Mouse (Mus musculus): Measurements from ENCODE around the gene Gm10160. TPM values are rescaled to one million over a fixed set of nuclear protein-coding genes. Genes with fewer than 3 reads are reported as not detected.
A peak's percentile ranks its signal among the peaks of the same experiment; 100 is the strongest.

Gene Gm10160
- polyA plus RNA-seq, 1 experiment = not detected

DNA sequence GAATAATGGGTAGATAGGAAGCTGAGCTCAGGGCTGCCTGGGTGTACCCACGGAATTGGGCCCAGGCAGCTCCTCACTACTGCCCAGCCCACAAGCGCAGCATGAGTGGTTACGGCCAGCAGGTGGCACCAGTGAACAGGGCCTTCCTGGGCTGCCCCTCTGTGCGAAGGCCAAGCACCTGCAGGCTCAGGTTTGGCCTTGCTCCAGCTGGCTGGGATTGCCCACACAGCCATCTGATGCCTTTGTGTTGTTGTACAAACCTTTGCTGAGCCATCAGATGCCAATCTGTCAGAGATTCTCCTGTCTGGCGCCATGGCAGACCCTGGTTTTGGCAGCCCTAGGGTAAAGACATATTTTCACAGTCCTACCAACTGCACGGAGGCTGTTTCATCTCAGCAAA lies 12.6 kb upstream of the Gm10160 start:
- peak; percentile 94 for DNase-seq (ENCODE audit: low read depth)
- no peak for TF ChIP-seq POLR2A (IDR thresholded peaks at IDR 0.05; ENCODE audit: borderline replicate concordance, extremely low read depth, insufficient read depth, insufficient read length, poor library complexity, severe bottlenecking)
- peak; percentile 90 for TF ChIP-seq CTCF (IDR thresholded peaks at IDR 0.05; ENCODE audit: borderline replicate concordance, extremely low read depth, insufficient read depth, insufficient read length)

DNA sequence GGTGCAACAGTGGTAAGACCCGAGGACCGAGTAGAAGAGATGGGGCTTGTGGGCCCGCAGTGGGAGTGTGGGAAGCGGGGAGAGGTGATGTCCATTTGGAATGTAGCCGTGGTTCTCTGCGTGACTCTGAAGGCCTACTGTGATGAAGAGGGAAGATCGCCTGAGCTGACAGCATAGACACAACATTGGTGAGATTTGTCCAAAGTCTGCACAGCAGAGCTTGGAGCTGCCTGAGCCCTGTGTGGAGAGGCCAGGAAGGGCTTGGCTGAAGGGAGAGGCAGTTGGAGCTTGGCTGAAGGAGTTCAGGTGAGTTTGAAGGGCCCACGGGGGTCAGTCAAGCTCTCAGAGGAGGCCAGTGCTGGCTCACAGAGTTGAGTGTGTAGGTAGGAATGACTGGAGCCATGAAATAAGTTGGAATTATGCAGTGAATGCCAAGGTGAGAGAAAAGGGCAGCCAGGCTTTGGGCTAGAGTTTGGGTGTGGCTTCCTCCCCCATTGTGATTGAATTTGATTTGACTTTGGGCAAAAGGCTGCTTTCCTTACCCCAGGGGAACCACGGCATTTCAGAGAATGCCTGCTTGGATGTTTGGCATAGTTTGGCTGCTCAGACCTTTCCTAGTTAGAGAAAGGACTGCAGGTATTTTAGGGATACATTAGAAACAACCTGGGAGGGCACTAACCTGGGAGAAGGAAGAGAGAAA lies 11.8 kb upstream of the Gm10160 start:
- TF ChIP-seq CTCF (IDR thresholded peaks at IDR 0.05; ENCODE audit: borderline replicate concordance, extremely low read depth, insufficient read depth, insufficient read length) (no peak), POLR2A (IDR thresholded peaks at IDR 0.05; ENCODE audit: borderline replicate concordance, extremely low read depth, insufficient read depth, insufficient read length, poor library complexity, severe bottlenecking) (no peak)
- DNase-seq (ENCODE audit: low read depth) = no peak

- TF ChIP-seq CTCF (IDR thresholded peaks at IDR 0.05; ENCODE audit: borderline replicate concordance, extremely low read depth, insufficient read depth, insufficient read length) (no peak), POLR2A (IDR thresholded peaks at IDR 0.05; ENCODE audit: borderline replicate concordance, extremely low read depth, insufficient read depth, insufficient read length, poor library complexity, severe bottlenecking) (no peak)
These were observed 10.3 kb upstream of the Gm10160 start for GRCm38 (mm10) chr7:81865937-81866336.

GRCm38 (mm10) chr7:81864552-81864951 lies 9.0 kb upstream of the Gm10160 start:
- no peak for TF ChIP-seq POLR2A (IDR thresholded peaks at IDR 0.05; ENCODE audit: borderline replicate concordance, extremely low read depth, insufficient read depth, insufficient read length, poor library complexity, severe bottlenecking)
- no peak for TF ChIP-seq CTCF (IDR thresholded peaks at IDR 0.05; ENCODE audit: borderline replicate concordance, extremely low read depth, insufficient read depth, insufficient read length)
- no peak for DNase-seq (ENCODE audit: low read depth)

More at GRCm38 (mm10) chr7:81865937-81866336, 10.3 kb upstream of the Gm10160 start:
- DNase-seq (ENCODE audit: low read depth) = no peak

GRCm38 (mm10) chr7:81862587-81863583 lies 7.3 kb upstream of the Gm10160 start:
- no peak for TF ChIP-seq POLR2A (IDR thresholded peaks at IDR 0.05; ENCODE audit: borderline replicate concordance, extremely low read depth, insufficient read depth, insufficient read length, poor library complexity, severe bottlenecking)
- no peak for TF ChIP-seq CTCF (IDR thresholded peaks at IDR 0.05; ENCODE audit: borderline replicate concordance, extremely low read depth, insufficient read depth, insufficient read length)
- DNase-seq (ENCODE audit: low read depth) = no peak

DNA sequence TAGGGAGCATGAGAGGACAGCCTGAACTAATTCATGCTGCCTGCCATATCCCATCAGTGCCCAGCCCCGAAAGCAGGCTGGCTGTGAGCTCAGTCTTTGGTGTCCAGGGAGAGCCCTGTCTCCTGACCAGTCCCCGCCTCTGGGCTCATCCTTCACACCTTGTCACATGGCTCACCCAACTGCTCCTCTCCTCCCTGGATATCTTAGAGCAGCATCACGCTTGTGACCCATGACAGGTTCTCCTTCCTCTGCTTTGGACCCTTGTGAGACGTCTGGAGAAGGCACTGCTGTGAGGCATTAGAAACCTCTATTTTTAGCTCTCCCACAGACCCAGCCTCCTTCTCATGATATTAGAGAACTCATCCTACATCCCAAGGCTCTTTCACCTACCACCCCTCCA lies 6.3 kb upstream of the Gm10160 start:
- TF ChIP-seq POLR2A (IDR thresholded peaks at IDR 0.05; ENCODE audit: borderline replicate concordance, extremely low read depth, insufficient read depth, insufficient read length, poor library complexity, severe bottlenecking) = no peak
- TF ChIP-seq CTCF (IDR thresholded peaks at IDR 0.05; ENCODE audit: borderline replicate concordance, extremely low read depth, insufficient read depth, insufficient read length) = no peak
- no peak for DNase-seq (ENCODE audit: low read depth)

DNA sequence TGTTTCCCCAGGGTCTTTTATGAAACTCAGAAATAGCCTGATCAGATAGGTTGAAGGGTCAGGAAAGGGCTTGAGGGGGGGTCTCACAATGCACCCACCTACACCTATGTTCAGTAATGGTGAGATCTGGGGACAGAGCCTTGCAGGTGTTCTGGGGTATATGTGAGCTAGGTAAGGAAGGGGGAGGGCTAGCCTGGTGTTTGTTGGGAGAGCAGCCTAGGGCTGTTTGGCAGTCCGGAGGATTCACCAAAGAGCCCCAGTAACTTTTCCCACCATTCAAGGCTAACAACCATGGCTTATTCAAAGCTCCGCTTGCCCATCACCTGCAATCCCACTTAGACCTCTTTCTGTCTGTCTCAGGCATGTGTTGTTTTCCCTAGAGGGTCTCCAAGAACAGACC lies 5.9 kb upstream of the Gm10160 start:
- DNase-seq (ENCODE audit: low read depth) = no peak
- no peak for TF ChIP-seq POLR2A (IDR thresholded peaks at IDR 0.05; ENCODE audit: borderline replicate concordance, extremely low read depth, insufficient read depth, insufficient read length, poor library complexity, severe bottlenecking)
- TF ChIP-seq CTCF (IDR thresholded peaks at IDR 0.05; ENCODE audit: borderline replicate concordance, extremely low read depth, insufficient read depth, insufficient read length) = no peak

DNA sequence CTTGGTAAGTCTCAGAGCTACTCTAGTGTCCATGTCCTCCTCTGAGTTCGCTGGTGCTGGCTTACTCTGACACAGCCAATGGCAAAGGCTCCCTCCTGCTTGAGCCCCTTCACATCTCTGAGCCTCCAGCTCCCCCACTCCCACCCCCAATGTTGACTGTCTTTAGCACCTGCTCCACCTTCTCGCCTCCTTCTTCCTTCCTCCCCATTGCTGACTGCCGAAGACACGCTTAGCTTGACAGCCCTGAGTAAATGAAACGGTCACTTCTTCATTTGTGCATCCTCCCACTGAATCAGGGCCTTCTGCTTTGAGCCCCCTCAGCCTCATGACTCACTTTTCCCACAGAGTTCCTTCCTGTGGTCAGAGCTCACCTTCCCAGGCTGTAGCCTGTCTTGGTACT lies 5.4 kb upstream of the Gm10160 start:
- TF ChIP-seq CTCF (IDR thresholded peaks at IDR 0.05; ENCODE audit: borderline replicate concordance, extremely low read depth, insufficient read depth, insufficient read length) (no peak), POLR2A (IDR thresholded peaks at IDR 0.05; ENCODE audit: borderline replicate concordance, extremely low read depth, insufficient read depth, insufficient read length, poor library complexity, severe bottlenecking) (no peak)

DNA sequence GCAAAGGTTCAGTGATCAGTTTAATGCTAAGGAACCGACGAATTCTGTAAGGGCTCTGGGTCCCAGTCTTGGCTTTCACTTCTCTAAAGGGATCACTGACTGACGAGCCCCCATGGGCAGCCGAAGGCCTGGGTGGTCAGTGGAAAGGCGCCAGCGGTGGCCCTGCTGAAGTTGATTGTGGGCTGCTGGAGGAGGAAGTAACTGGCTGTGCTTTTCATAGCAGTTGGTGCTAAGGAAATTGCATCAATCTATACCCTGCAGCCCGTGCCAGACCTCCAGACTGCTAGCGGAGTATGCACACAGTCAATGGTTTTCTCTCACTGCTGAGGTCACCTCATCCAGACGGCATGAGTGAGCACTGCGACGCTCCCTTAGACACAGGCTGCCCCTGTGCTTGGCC lies 4.5 kb upstream of the Gm10160 start:
- TF ChIP-seq POLR2A (IDR thresholded peaks at IDR 0.05; ENCODE audit: borderline replicate concordance, extremely low read depth, insufficient read depth, insufficient read length, poor library complexity, severe bottlenecking) = no peak
- DNase-seq (ENCODE audit: low read depth) = peak; percentile 38

More for the DNA sequence above, 5.4 kb upstream of the Gm10160 start:
- DNase-seq (ENCODE audit: low read depth) = no peak

DNA sequence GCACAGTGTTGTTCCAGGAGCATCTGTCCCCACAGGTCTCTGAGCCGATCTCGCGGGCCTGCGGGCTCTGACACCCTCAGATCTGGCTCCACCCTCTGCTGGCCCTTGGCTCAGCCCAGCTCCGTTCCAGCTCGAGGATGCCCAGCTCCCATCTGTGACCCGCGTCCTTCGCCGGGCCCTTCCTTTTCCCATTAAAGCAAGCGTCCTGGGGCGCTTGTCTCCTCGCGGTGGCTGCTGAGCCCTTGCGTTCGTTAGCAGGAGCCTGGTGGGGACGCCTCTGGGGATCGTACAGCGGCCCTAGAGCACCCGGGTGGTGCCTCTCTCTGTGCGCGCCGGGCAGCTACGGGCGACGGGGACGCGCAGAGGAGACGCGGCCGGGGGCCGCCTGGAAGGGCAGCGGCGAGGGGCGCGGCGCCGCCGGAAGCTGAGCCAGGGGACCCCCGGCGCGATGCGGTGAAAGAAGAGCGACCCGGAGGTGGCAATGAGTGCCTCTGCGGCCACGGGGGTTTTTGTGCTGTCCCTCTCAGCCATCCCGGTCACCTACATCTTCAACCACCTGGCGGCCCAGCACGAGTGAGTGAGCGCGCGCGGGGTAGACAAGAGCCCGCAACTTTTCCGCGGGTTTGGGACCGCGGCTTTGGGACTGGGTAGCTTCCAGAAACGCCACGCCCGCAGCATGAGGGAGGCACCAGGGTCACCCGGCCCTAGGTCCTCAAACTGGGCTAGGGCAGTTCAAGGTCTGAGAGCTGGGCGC lies 3.6 kb upstream of the Gm10160 start, which contains the start of gene Tm6sf1:
Gene Tm6sf1 (plus strand): TSS at position 34 of the 754 bp plus-strand sequence.
- peak; percentile 59 for DNase-seq (ENCODE audit: low read depth)
- TF ChIP-seq POLR2A (IDR thresholded peaks at IDR 0.05; ENCODE audit: borderline replicate concordance, extremely low read depth, insufficient read depth, insufficient read length, poor library complexity, severe bottlenecking) = no peak
- TF ChIP-seq CTCF (IDR thresholded peaks at IDR 0.05; ENCODE audit: borderline replicate concordance, extremely low read depth, insufficient read depth, insufficient read length) = no peak

GRCm38 (mm10) chr7:81858236-81858635 lies 2.6 kb upstream of the Gm10160 start:
- no peak for TF ChIP-seq POLR2A (IDR thresholded peaks at IDR 0.05; ENCODE audit: borderline replicate concordance, extremely low read depth, insufficient read depth, insufficient read length, poor library complexity, severe bottlenecking)
- TF ChIP-seq CTCF (IDR thresholded peaks at IDR 0.05; ENCODE audit: borderline replicate concordance, extremely low read depth, insufficient read depth, insufficient read length) = no peak
- peak; percentile 15 for DNase-seq (ENCODE audit: low read depth)
